ENCODE assay signal across 16 mouse cellular contexts in the genomic region with DNA sequence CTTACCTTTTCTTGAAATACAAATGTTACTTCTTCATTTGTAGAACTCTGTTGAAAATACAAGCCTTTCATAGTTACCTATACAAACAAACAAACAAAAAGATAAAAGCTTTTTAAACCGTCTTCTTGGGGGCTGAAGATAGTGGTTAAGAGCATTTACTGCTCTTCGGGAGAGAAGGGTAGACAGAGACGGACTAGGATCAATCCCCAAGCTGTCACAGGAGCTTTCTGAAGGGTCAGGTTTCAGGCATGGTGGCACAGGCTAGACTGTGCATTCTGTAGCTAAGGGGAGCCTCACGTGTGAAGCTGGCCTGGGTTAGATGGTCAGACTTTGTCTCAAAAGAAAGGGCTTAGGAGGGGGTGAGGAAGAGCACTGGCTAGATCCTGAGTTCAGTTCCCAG. TPM values are rescaled to one million over a fixed set of nuclear protein-coding genes. Genes with fewer than 3 reads are reported as not detected.
DNase-seq lines count a peak whose midpoint lies in the region; ATAC-seq and TF ChIP-seq lines count a peak whose summit lies in the region.
"Had no signal": no experiment of that assay in that cellular context is flagged by ENCODE, and none has a peak within 500 bp of the region (broad histone marks: within the 10 kb centered on the region; RNA-seq: fewer than 3 reads in every experiment).

No protein-coding gene starts in this region.

- WGBS in heart, embryonic 10.5 days = 51% methylated on average over 4 of the region's 4 CpGs
- WGBS in lung, postnatal 0 days = 79% methylated on average over 4 of the region's 4 CpGs
- 26% methylated on average over 4 of the region's 4 CpGs for WGBS in liver, embryonic 16.5 days (ENCODE audit: insufficient replicate concordance)

- 0 out of 2 replicates have a peak, but pooled peaks cover 4% of the 10 kb centered on the region for H3K4me1 ChIP-seq in heart, embryonic 10.5 days
- no peaks in the 10 kb centered on the region for H3K4me1 ChIP-seq in lung, postnatal 0 days (ENCODE audit: insufficient read depth, low read depth, low read length)
- H3K4me1 ChIP-seq in liver, embryonic 16.5 days (ENCODE audit: control insufficient read depth, low read depth, low read length) = peaks cover 22% of the 10 kb centered on the region
- H3K4me1 ChIP-seq: embryonic facial prominence, embryonic 10.5 days; hindbrain, embryonic 15.5 days; intestine, embryonic 15.5 days; limb, embryonic 12.5 days; lung, embryonic 15.5 days had no signal

- no peak overlapping the region for H3K9ac ChIP-seq in lung, postnatal 0 days (replicated peaks; ENCODE audit: low read depth)
- peak overlapping the region; percentile 47; the same call in 1 of the 2 replicates for H3K9ac ChIP-seq in liver, embryonic 16.5 days (ENCODE audit: low read depth, low read length)
- H3K9ac ChIP-seq: hindbrain, embryonic 15.5 days; intestine, embryonic 15.5 days; limb, embryonic 12.5 days; lung, embryonic 15.5 days had no signal

- H3K27ac ChIP-seq in heart, embryonic 10.5 days = peak overlapping the region; percentile 56; the same call in 1 of the 2 replicates
- no peak overlapping the region for H3K27ac ChIP-seq in lung, postnatal 0 days (ENCODE audit: low read length)
- peak overlapping the region; percentile 98 for H3K27ac ChIP-seq in liver, embryonic 16.5 days (ENCODE audit: low read length)
- H3K27ac ChIP-seq in layer of hippocampus, adult 2 months = no peak overlapping the region
- H3K27ac ChIP-seq: embryonic facial prominence, embryonic 10.5 days; hindbrain, embryonic 15.5 days; intestine, embryonic 15.5 days; limb, embryonic 12.5 days; lung, embryonic 15.5 days had no signal

- ATAC-seq in lung, postnatal 0 days = peak; percentile 23; the same call in 1 of the 2 replicates
- peak; percentile 54 for ATAC-seq in erythroblast, adult 5-6 weeks (replicated peaks; ENCODE audit: low FRiP score, poor library complexity, severe bottlenecking)
- peak; percentile 58 for ATAC-seq in liver, embryonic 16.5 days (ENCODE audit: low read depth)

- no peak overlapping the region for H3K4me2 ChIP-seq in lung, postnatal 0 days (replicated peaks; ENCODE audit: low read depth, low read length)
- peak overlapping the region; percentile 24; the same call in 1 of the 2 replicates for H3K4me2 ChIP-seq in liver, embryonic 16.5 days (ENCODE audit: low read depth, low read length)
- H3K4me2 ChIP-seq: hindbrain, embryonic 15.5 days; intestine, embryonic 15.5 days; limb, embryonic 12.5 days; lung, embryonic 15.5 days had no signal

- H3K36me3 ChIP-seq in heart, embryonic 10.5 days = peaks cover 68% of the 10 kb centered on the region
- peaks cover 3% of the 10 kb centered on the region for H3K36me3 ChIP-seq in lung, postnatal 0 days (ENCODE audit: insufficient read depth, low read length)
- H3K36me3 ChIP-seq in liver, embryonic 16.5 days (ENCODE audit: control insufficient read depth, insufficient read depth) = peaks cover 11% of the 10 kb centered on the region

- H3K27me3 ChIP-seq in heart, embryonic 10.5 days (ENCODE audit: insufficient read depth, poor library complexity, severe bottlenecking) = no peaks in the 10 kb centered on the region
- no peaks in the 10 kb centered on the region for H3K27me3 ChIP-seq in lung, postnatal 0 days (replicated peaks; ENCODE audit: insufficient read depth, low read length)
- H3K27me3 ChIP-seq in liver, embryonic 16.5 days (ENCODE audit: control insufficient read depth, insufficient read depth, low read depth, low read length) = no peaks in the 10 kb centered on the region
- H3K27me3 ChIP-seq: hindbrain, embryonic 15.5 days; intestine, embryonic 15.5 days; limb, embryonic 12.5 days; lung, embryonic 15.5 days had no signal

- H3K4me3 ChIP-seq in heart, embryonic 10.5 days = no peak overlapping the region
- no peak overlapping the region for H3K4me3 ChIP-seq in lung, postnatal 0 days (ENCODE audit: low read depth, low read length)
- no peak overlapping the region for H3K4me3 ChIP-seq in liver, embryonic 16.5 days (ENCODE audit: low read depth, low read length)
- no peak overlapping the region for H3K4me3 ChIP-seq in layer of hippocampus, adult 2 months
- H3K4me3 ChIP-seq: embryonic facial prominence, embryonic 10.5 days; hindbrain, embryonic 15.5 days; intestine, embryonic 15.5 days; limb, embryonic 12.5 days; lung, embryonic 15.5 days had no signal

- no peak for TF ChIP-seq CTCF in lung, postnatal 0 days (IDR thresholded peaks at IDR 0.05)
- TF ChIP-seq CTCF in layer of hippocampus, adult 2 months (conservative IDR thresholded peaks at IDR 0.05) = no peak

- no peaks in the 10 kb centered on the region for H3K9me3 ChIP-seq in heart, embryonic 10.5 days
- H3K9me3 ChIP-seq in lung, postnatal 0 days (ENCODE audit: low read length) = no peaks in the 10 kb centered on the region
- H3K9me3 ChIP-seq in liver, embryonic 16.5 days (replicated peaks; ENCODE audit: control insufficient read depth, low read length) = no peaks in the 10 kb centered on the region
- H3K9me3 ChIP-seq: embryonic facial prominence, embryonic 10.5 days; hindbrain, embryonic 15.5 days; intestine, embryonic 15.5 days; limb, embryonic 12.5 days; lung, embryonic 15.5 days had no signal

- no peak for DNase-seq in heart, embryonic 10.5 days (ENCODE audit: low spot score)
- DNase-seq in heart, adult 8-10 months (ENCODE audit: low spot score) = no peak
- DNase-seq in lung, postnatal 0 days (ENCODE audit: low spot score) = no peak
- DNase-seq in lung, postnatal 36 days = no peak
- DNase-seq in layer of hippocampus, adult 2 months (ENCODE audit: low spot score in 2 of 2) = no peak
- no peak for DNase-seq in natural killer cell, adult 2 months (ENCODE audit: low spot score in 2 of 2)
- DNase-seq: cerebellum, adult 2 months; kidney, postnatal 4 days; thymus, postnatal 36 days had no signal

- no peak for TF ChIP-seq EP300 in lung, postnatal 0 days (IDR thresholded peaks at IDR 0.05)

RNA-seq across cellular contexts. Expression of gene Cryzl1, which starts 11.4 kb away (rescaled TPM):
- polyA plus RNA-seq in heart, embryonic 10.5 days (2016; fragmentation: Nextera tagmentation; extraction: Ambion mirVana) = 58.0 and 60.3 TPM in 2 replicates
- 10 to 100 TPM; 26.0 to 30.4 (median 27.1) TPM for total RNA-seq in heart, adult 8-10 months (2022)
- polyA plus RNA-seq in lung, postnatal 0 days (2015; fragmentation: Nextera tagmentation; extraction: Ambion mirVana) = 59.3 and 64.8 TPM in 2 replicates
- 21.5 and 55.1 TPM in 2 replicates for total RNA-seq in erythroblast, adult 5-6 weeks (2015; ENCODE audit: low replicate concordance)
- 17.7 and 40.7 TPM in 2 replicates for total RNA-seq in erythroblast, adult 5-6 weeks (2017; ENCODE audit: low replicate concordance)
- 31.5 and 34.6 TPM in 2 replicates for polyA plus RNA-seq in liver, embryonic 16.5 days (2015; fragmentation: Nextera tagmentation; extraction: Ambion mirVana)
- 100 to 1,000 TPM; 104 to 111 TPM for total RNA-seq in layer of hippocampus, adult 2 months (2021)

RNA-seq across cellular contexts. Expression of gene Itsn1, which starts 11.7 kb away (rescaled TPM):
- 26.0 and 26.5 TPM in 2 replicates for polyA plus RNA-seq in heart, embryonic 10.5 days (2016; fragmentation: Nextera tagmentation; extraction: Ambion mirVana)
- 10 to 100 TPM; 50.2 to 64.1 (median 53.3) TPM for total RNA-seq in heart, adult 8-10 months (2022)
- 9.7 and 12.1 TPM in 2 replicates for polyA plus RNA-seq in lung, postnatal 0 days (2015; fragmentation: Nextera tagmentation; extraction: Ambion mirVana)
- 413 and 554 TPM in 2 replicates for total RNA-seq in erythroblast, adult 5-6 weeks (2015; ENCODE audit: low replicate concordance)
- total RNA-seq in erythroblast, adult 5-6 weeks (2017; ENCODE audit: low replicate concordance) = 1,329 and 2,083 TPM in 2 replicates
- 54.1 and 54.7 TPM in 2 replicates for polyA plus RNA-seq in liver, embryonic 16.5 days (2015; fragmentation: Nextera tagmentation; extraction: Ambion mirVana)
- total RNA-seq in layer of hippocampus, adult 2 months (2021) = 100 to 1,000 TPM; 160 to 176 TPM

RNA-seq across cellular contexts. Expression of gene Donson, which starts 28.8 kb away (rescaled TPM):
- polyA plus RNA-seq in heart, embryonic 10.5 days (2016; fragmentation: Nextera tagmentation; extraction: Ambion mirVana) = 20.7 and 30.3 TPM in 2 replicates
- total RNA-seq in heart, adult 8-10 months (2022) = 1 to 10 TPM; 2.9 to 6.0 (median 3.5) TPM
- 6.0 and 8.0 TPM in 2 replicates for polyA plus RNA-seq in lung, postnatal 0 days (2015; fragmentation: Nextera tagmentation; extraction: Ambion mirVana)
- 17.3 and 43.0 TPM in 2 replicates for total RNA-seq in erythroblast, adult 5-6 weeks (2015; ENCODE audit: low replicate concordance)
- 44.7 and 97.2 TPM in 2 replicates for total RNA-seq in erythroblast, adult 5-6 weeks (2017; ENCODE audit: low replicate concordance)
- 22.8 and 23.0 TPM in 2 replicates for polyA plus RNA-seq in liver, embryonic 16.5 days (2015; fragmentation: Nextera tagmentation; extraction: Ambion mirVana)
- total RNA-seq in layer of hippocampus, adult 2 months (2021) = 10 to 100 TPM; 24.4 to 28.8 TPM

Comparison
In these comparisons a context has a peak if more than half of its experiments do, and no peak if none do; other contexts are left out.
1. H3K27ac ChIP-seq: peak in heart, embryonic 10.5 days (single experiment) and liver, embryonic 16.5 days (single experiment); none in lung, postnatal 0 days (single experiment) and layer of hippocampus, adult 2 months (single experiment).
2. Peak in every context shown above with its lines, with median percentiles within 50 percentile points of each other: ATAC-seq.